Mouse (Mus musculus) midbrain, postnatal 0 days (tissue): Measurements from ENCODE around the gene Fbxl16. TPM values are rescaled to one million over a fixed set of nuclear protein-coding genes. Genes with fewer than 3 reads are reported as not detected.
A peak's percentile ranks its signal among the peaks of the same experiment; 100 is the strongest.

Source experiments
- ATAC-seq: fragments of 200-750 bp; cut with Nextera tagmentation; 2 replicates; pipeline ENCODE4 v1.8.0; 2017; ENCODE audit warnings: moderate number of reproducible peaks, mild to moderate bottlenecking, moderate TSS enrichment, moderate library complexity; ENCODE audit not compliant: low FRiP score
- DNase-seq: peaks from one replicate; pipeline ENCODE4 v3.0.0-alpha.2; 2015; ENCODE audit warnings: low spot score
- H3K27ac ChIP-seq: fragments of 300-500 bp; sonication (generic); 2 replicates; pipeline ENCODE4 v1.5.1; 2014; ENCODE audit warnings: low read depth, mild to moderate bottlenecking, low read length, mixed read lengths
- H3K27me3 ChIP-seq: fragments of 300-500 bp; sonication (generic); 2 replicates; pipeline ENCODE4 v1.6.1; 2014; ENCODE audit warnings: low read length, control low read depth, mixed read lengths; ENCODE audit not compliant: insufficient read depth
- H3K36me3 ChIP-seq: fragments of 300-500 bp; sonication (generic); 2 replicates; pipeline ENCODE4 v1.6.1; 2014; ENCODE audit warnings: low read length, control low read depth, mixed read lengths; ENCODE audit not compliant: insufficient read depth
- H3K4me1 ChIP-seq: fragments of 300-500 bp; sonication (generic); 2 replicates; pipeline ENCODE4 v1.6.1; 2014; ENCODE audit warnings: mild to moderate bottlenecking, control low read depth, antibody characterized with exemption, low read length, mixed read lengths; ENCODE audit not compliant: insufficient read depth
- H3K4me2 ChIP-seq: fragments of 300-500 bp; sonication (generic); 2 replicates; pipeline ENCODE4 v1.6.1; 2014; ENCODE audit warnings: low read depth, mild to moderate bottlenecking, low read length, mixed read lengths; ENCODE audit not compliant: poor library complexity, severe bottlenecking
- H3K4me3 ChIP-seq: fragments of 300-500 bp; sonication (generic); 2 replicates; pipeline ENCODE4 v1.5.1; 2014; ENCODE audit warnings: low read depth, mild to moderate bottlenecking, low read length, moderate library complexity
- H3K9ac ChIP-seq: fragments of 300-500 bp; sonication (generic); replicated peaks from 2 replicates; pipeline ENCODE4 v1.6.1; 2014; ENCODE audit warnings: mild to moderate bottlenecking, low read length, moderate library complexity, mixed read lengths; ENCODE audit not compliant: poor library complexity, severe bottlenecking
- H3K9me3 ChIP-seq: fragments of 300-500 bp; sonication (generic); 2 replicates; pipeline ENCODE4 v1.6.1; 2016; ENCODE audit warnings: low read length, control low read depth
- CTCF ChIP-seq: IDR thresholded peaks from 2 replicates; pipeline ENCODE4 v1.5.1; 2016; ENCODE audit warnings: antibody characterized with exemption, mild to moderate bottlenecking
- WGBS: fragments of 180-500 bp; shearing (Covaris S2); extraction: QIAGEN DNeasy Blood & Tissue Kit; methylation state at CpG from one replicate; pipeline ENCODE4 v1.1.7; 2014; 5-methylcytosine and 5-hydroxymethylcytosine counted together
- polyA plus RNA-seq: library from polyadenylated mRNA; unstranded; fragments of >200 nt; fragmentation: Nextera tagmentation; extraction: Ambion mirVana; gene quantifications from 2 replicates; pipeline ENCODE4 v1.2.1, GENCODE M21; 2015
- total RNA-seq: library from RNA; depleted of rRNA; stranded (reverse); fragments of >200 nt; gene quantifications from 2 replicates; pipeline ENCODE4 v1.2.3, GENCODE M21; 2014

The Fbxl16 gene
- total and polyA plus RNA-seq, 2 experiments from 2014 or later, result 51.7 to 154 TPM

DNA sequence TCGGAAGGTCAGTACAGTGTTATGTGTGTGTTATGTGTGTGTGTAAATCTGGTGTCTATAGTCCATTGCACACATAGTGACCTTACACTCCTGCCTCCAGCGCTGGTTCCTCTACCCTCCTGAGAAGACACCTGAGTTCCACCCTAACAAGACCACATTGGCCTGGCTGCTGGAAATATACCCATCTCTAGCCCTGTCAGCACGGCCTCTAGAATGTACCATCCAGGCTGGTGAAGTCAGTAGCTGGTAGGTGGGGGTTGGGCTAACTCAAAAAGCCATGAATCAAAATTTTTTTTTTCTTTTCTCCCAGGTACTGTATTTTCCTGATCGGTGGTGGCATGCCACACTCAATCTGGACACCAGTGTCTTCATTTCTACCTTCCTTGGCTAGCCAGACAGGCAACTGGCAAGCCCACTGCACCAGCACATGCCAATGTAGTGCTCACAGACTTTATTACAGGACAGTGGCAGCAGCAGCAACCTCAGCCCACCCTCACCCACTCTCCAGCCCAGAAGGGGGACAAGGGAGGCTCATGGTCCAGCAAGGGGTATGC lies 21.4 kb downstream of the Fbxl16 start:
- Histone ChIP-seq H3K9me3 (no peaks in the 10 kb centered on the region), H3K27ac (no peak overlapping the region), H3K4me3 (no peak overlapping the region), H3K4me2 (peak overlapping the region; percentile 72), H3K4me1 (peaks cover 31% of the 10 kb centered on the region), H3K27me3 (no peaks in the 10 kb centered on the region), H3K9ac (no peak overlapping the region), H3K36me3 (peaks cover 43% of the 10 kb centered on the region)
- TF ChIP-seq CTCF, result no peak
- DNase-seq (no peak), ATAC-seq (no peak)
- 85% methylated on average over 4 of the region's 4 CpGs for WGBS

DNA sequence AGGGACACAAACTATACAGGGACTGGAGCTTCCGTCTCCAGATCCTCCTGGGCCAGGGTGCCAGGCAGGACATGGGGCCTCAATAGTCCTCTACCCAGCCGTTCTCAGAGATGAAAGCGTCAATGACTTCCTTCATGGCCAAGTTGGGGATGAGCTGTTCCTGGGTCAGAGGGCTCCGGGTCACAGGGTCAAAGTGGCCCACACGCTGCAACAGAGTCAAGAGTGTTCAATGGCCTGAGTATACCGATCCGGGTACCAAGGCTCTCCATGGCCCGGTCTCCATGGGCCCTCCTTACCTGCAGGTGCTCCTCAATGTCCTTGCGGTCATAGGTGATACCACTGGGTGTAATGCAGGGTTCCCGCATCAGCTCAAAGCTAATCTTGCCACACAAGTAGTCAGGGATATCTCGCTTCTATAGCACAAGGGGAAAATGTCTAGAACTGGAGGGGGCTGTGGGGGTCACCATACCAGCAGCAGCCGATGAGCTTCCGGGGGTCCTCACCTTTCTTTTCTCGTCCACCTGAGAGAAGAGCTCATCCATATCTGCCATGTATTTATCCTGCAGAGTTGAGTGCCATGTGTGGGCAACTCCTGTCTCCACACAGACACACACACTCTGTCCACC lies 22.0 kb downstream of the Fbxl16 start:
- Histone ChIP-seq H3K4me3 (no peak overlapping the region), H3K27ac (no peak overlapping the region), H3K36me3 (peaks cover 49% of the 10 kb centered on the region), H3K9ac (no peak overlapping the region), H3K9me3 (no peaks in the 10 kb centered on the region), H3K27me3 (no peaks in the 10 kb centered on the region), H3K4me2 (peak overlapping the region; percentile 76; the same call in 1 of the 2 replicates), H3K4me1 (peaks cover 33% of the 10 kb centered on the region)
- DNase-seq (no peak), ATAC-seq (no peak)
- WGBS, result 85% methylated on average over 14 of the region's 14 CpGs
- no peak for TF ChIP-seq CTCF

DNA sequence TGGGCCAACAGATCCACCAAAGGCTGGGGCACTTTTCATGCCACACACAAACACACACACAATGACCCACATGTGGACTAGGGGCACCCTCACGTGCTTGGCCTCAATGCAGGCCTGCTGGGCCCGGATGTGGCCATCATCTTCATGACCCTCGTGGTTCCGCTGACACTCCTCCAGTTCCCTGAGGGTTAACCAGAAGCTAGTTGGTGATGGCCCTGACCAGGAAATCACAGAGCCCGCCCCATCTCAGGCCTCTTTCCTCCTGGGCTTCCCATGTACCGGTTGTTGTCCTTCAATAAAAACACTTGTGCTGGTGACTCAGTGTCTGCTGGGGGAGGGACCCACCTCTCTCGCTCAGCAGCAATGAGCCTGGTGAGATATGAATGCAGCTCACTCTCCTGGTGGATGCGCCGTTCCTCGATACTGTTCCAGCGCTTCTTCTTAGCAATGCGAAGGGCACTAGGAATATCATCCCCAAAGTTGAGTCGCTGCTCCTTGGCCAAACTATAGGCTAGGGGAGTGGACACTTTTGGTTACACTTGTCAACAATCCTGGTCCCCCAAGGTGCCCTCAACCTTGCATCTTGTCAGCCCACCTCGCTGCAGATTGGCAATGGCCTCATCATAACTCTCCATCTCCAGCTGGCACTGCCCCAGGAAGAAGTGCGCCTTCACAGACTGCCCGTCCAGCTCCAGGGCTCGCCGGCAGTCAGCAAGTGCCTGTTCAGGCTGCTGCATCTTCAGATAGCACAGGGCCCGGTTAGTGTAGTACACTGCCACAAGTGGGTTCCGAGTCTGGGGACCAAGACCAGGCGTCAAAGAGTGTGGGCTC lies 22.8 kb downstream of the Fbxl16 start:
- WGBS, result 63% methylated on average over 21 of the region's 21 CpGs
- no peak for TF ChIP-seq CTCF
- H3K36me3 ChIP-seq, result peaks cover 45% of the 10 kb centered on the region
- peak overlapping the region; percentile 76 for H3K4me2 ChIP-seq
- peaks cover 39% of the 10 kb centered on the region for H3K4me1 ChIP-seq
- ATAC-seq (no peak), DNase-seq (no peak)
- peak overlapping the region; percentile 81 for H3K4me3 ChIP-seq
- H3K9me3 ChIP-seq, result no peaks in the 10 kb centered on the region
- no peaks in the 10 kb centered on the region for H3K27me3 ChIP-seq
- peak overlapping the region; percentile 96 for H3K27ac ChIP-seq
- peak overlapping the region; percentile 86 for H3K9ac ChIP-seq

- DNase-seq, result peak; percentile 100
- TF ChIP-seq CTCF, result no peak
- peak; percentile 90 for ATAC-seq
- Histone ChIP-seq H3K9ac (peak overlapping the region; percentile 86), H3K4me3 (peak overlapping the region; percentile 81), H3K9me3 (no peaks in the 10 kb centered on the region), H3K36me3 (peaks cover 35% of the 10 kb centered on the region), H3K4me2 (peak overlapping the region; percentile 76), H3K27ac (peak overlapping the region; percentile 96), H3K27me3 (no peaks in the 10 kb centered on the region), H3K4me1 (peaks cover 42% of the 10 kb centered on the region)
- under 1% methylated on average over 65 of the region's 77 CpGs for WGBS
Measured at GRCm38 (mm10) chr17:25832436-25833290, 23.8 kb downstream of the Fbxl16 start.

DNA sequence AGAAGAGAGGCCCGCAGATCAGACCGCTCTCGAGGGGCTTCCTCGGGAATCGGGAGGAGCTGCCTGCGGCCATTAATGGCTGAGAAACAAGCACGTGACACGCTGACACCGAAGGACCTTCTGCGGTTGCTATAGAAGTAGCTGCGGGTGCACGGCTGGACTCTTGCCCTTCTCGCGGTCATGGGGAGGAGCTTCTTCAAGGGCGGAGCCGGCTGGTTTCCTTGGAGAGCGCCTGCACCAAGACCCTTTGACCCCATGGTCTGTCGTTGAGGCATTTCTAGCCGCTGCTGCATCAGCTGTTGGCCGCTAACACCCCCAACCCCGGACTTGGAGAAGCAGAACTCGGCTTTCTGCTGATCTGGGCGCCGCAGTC lies 24.4 kb downstream of the Fbxl16 start, which contains the start of gene Stub1:
Gene Stub1, minus strand, starts transcription at position 114 of the 373 bp plus-strand sequence.
- H3K9ac ChIP-seq, result peak within 1 kb of the TSS; percentile 86
- peak within 1 kb of the TSS; percentile 81 for H3K4me3 ChIP-seq
- under 1% methylated on average over 24 of the region's 24 CpGs for WGBS
- H3K27me3 ChIP-seq, result no peaks in the 10 kb centered on the region
- no peaks in the 10 kb centered on the region for H3K9me3 ChIP-seq
- peaks cover 33% of the 10 kb centered on the region for H3K36me3 ChIP-seq
- DNase-seq, result peak; percentile 94
- no peak for TF ChIP-seq CTCF
- H3K4me2 ChIP-seq, result peak within 1 kb of the TSS; percentile 76
- peak; percentile 54 for ATAC-seq
- peak within 1 kb of the TSS; percentile 96 for H3K27ac ChIP-seq
- H3K4me1 ChIP-seq, result peaks cover 43% of the 10 kb centered on the region
